Mouse (Mus musculus): ENCODE results near the gene Ift81. TPM values are rescaled to one million over a fixed set of nuclear protein-coding genes. Genes with fewer than 3 reads are reported as not detected.

The Ift81 gene
- 54.5 and 58.0 TPM in 2 replicates for polyA plus RNA-seq (2015; fragmentation: Nextera tagmentation; extraction: Ambion mirVana)

- H3K27me3 ChIP-seq (replicated peaks; ENCODE audit: control insufficient read depth, insufficient read depth, low read length): no peaks in the 10 kb centered on the region
- peak within 1 kb of the TSS; percentile 95 for H3K9ac ChIP-seq (ENCODE audit: low read depth, low read length)
- H3K4me2 ChIP-seq (ENCODE audit: low read length): peak within 1 kb of the TSS; percentile 80
- no peaks in the 10 kb centered on the region for H3K9me3 ChIP-seq (ENCODE audit: control insufficient read depth, low read length)
- peak within 1 kb of the TSS; percentile 93 for H3K27ac ChIP-seq (ENCODE audit: low read depth, low read length)
- peaks cover 8% of the 10 kb centered on the region for H3K36me3 ChIP-seq (ENCODE audit: control insufficient read depth, insufficient read depth, low read length)
- peaks cover 10% of the 10 kb centered on the region for H3K4me1 ChIP-seq (ENCODE audit: control insufficient read depth, insufficient read depth, low read depth, low read length)
- WGBS: 2% methylated on average over 66 of the region's 67 CpGs
- peak; percentile 94 for ATAC-seq
- peak within 1 kb of the TSS; percentile 82 for H3K4me3 ChIP-seq (ENCODE audit: low read length)
Measured at GRCm38 (mm10) chr5:122613908-122614732, at the start of gene Ift81. TSS of gene Ift81 (minus strand) at chr5:122614518.

- no peaks in the 10 kb centered on the region for H3K36me3 ChIP-seq (ENCODE audit: control insufficient read depth, insufficient read depth, low read length)
- no peaks in the 10 kb centered on the region for H3K9me3 ChIP-seq (ENCODE audit: control insufficient read depth, low read length)
- H3K27me3 ChIP-seq (replicated peaks; ENCODE audit: control insufficient read depth, insufficient read depth, low read length): no peaks in the 10 kb centered on the region
- 98% methylated on average over 6 of the region's 6 CpGs for WGBS
- H3K27ac ChIP-seq (ENCODE audit: low read depth, low read length): no peak overlapping the region
- no peaks in the 10 kb centered on the region for H3K4me1 ChIP-seq (ENCODE audit: control insufficient read depth, insufficient read depth, low read depth, low read length)
- no peak overlapping the region for H3K4me2 ChIP-seq (ENCODE audit: low read length)
- no peak overlapping the region for H3K4me3 ChIP-seq (ENCODE audit: low read length)
- H3K9ac ChIP-seq (ENCODE audit: low read depth, low read length): no peak overlapping the region
- ATAC-seq: no peak
Measured at GRCm38 (mm10) chr5:122662501-122662900, 48.2 kb upstream of the Ift81 start.

GRCm38 (mm10) chr5:122656808-122657207 is 42.5 kb upstream of the Ift81 start:
- H3K4me3 ChIP-seq (ENCODE audit: low read length): no peak overlapping the region
- 92% methylated on average over 12 of the region's 12 CpGs for WGBS
- ATAC-seq: no peak
- no peaks in the 10 kb centered on the region for H3K9me3 ChIP-seq (ENCODE audit: control insufficient read depth, low read length)
- H3K4me2 ChIP-seq (ENCODE audit: low read length): no peak overlapping the region
- H3K36me3 ChIP-seq (ENCODE audit: control insufficient read depth, insufficient read depth, low read length): no peaks in the 10 kb centered on the region
- H3K4me1 ChIP-seq (ENCODE audit: control insufficient read depth, insufficient read depth, low read depth, low read length): peaks cover 17% of the 10 kb centered on the region
- H3K27me3 ChIP-seq (replicated peaks; ENCODE audit: control insufficient read depth, insufficient read depth, low read length): no peaks in the 10 kb centered on the region
- H3K9ac ChIP-seq (ENCODE audit: low read depth, low read length): no peak overlapping the region
- no peak overlapping the region for H3K27ac ChIP-seq (ENCODE audit: low read depth, low read length)

- Histone ChIP-seq H3K27me3 (replicated peaks; ENCODE audit: control insufficient read depth, insufficient read depth, low read length) (no peaks in the 10 kb centered on the region), H3K4me1 (ENCODE audit: control insufficient read depth, insufficient read depth, low read depth, low read length) (peaks cover 17% of the 10 kb centered on the region), H3K27ac (ENCODE audit: low read depth, low read length) (peak overlapping the region; percentile 77), H3K9ac (ENCODE audit: low read depth, low read length) (no peak overlapping the region), H3K4me2 (ENCODE audit: low read length) (no peak overlapping the region), H3K36me3 (ENCODE audit: control insufficient read depth, insufficient read depth, low read length) (no peaks in the 10 kb centered on the region), H3K4me3 (ENCODE audit: low read length) (no peak overlapping the region), H3K9me3 (ENCODE audit: control insufficient read depth, low read length) (no peaks in the 10 kb centered on the region)
- ATAC-seq: no peak
- 35% methylated on average over 5 of the region's 5 CpGs for WGBS
Measured at GRCm38 (mm10) chr5:122654268-122654573, 39.9 kb upstream of the Ift81 start.

- Histone ChIP-seq H3K27ac (ENCODE audit: low read depth, low read length) (peak overlapping the region; percentile 77), H3K4me3 (ENCODE audit: low read length) (no peak overlapping the region), H3K4me1 (ENCODE audit: control insufficient read depth, insufficient read depth, low read depth, low read length) (peaks cover 17% of the 10 kb centered on the region), H3K36me3 (ENCODE audit: control insufficient read depth, insufficient read depth, low read length) (no peaks in the 10 kb centered on the region), H3K27me3 (replicated peaks; ENCODE audit: control insufficient read depth, insufficient read depth, low read length) (no peaks in the 10 kb centered on the region), H3K9me3 (ENCODE audit: control insufficient read depth, low read length) (no peaks in the 10 kb centered on the region), H3K9ac (ENCODE audit: low read depth, low read length) (peak overlapping the region; percentile 28; the same call in 1 of the 2 replicates), H3K4me2 (ENCODE audit: low read length) (peak overlapping the region; percentile 24)
- ATAC-seq: peak; percentile 66
- 13% methylated on average over 15 of the region's 15 CpGs for WGBS
Measured at GRCm38 (mm10) chr5:122653446-122654267, 39.3 kb upstream of the Ift81 start.

- WGBS: 26% methylated on average over 10 of the region's 10 CpGs
- Histone ChIP-seq H3K36me3 (ENCODE audit: control insufficient read depth, insufficient read depth, low read length) (no peaks in the 10 kb centered on the region), H3K27ac (ENCODE audit: low read depth, low read length) (peak overlapping the region; percentile 77), H3K4me3 (ENCODE audit: low read length) (no peak overlapping the region), H3K4me2 (ENCODE audit: low read length) (no peak overlapping the region; the same call in 1 of the 2 replicates), H3K4me1 (ENCODE audit: control insufficient read depth, insufficient read depth, low read depth, low read length) (peaks cover 17% of the 10 kb centered on the region), H3K9me3 (ENCODE audit: control insufficient read depth, low read length) (no peaks in the 10 kb centered on the region), H3K27me3 (replicated peaks; ENCODE audit: control insufficient read depth, insufficient read depth, low read length) (no peaks in the 10 kb centered on the region), H3K9ac (ENCODE audit: low read depth, low read length) (no peak overlapping the region)
- ATAC-seq: no peak
Measured at GRCm38 (mm10) chr5:122653112-122653445, 38.8 kb upstream of the Ift81 start.

- 74% methylated on average over 7 of the region's 7 CpGs for WGBS
- Histone ChIP-seq H3K9ac (ENCODE audit: low read depth, low read length) (no peak overlapping the region), H3K9me3 (ENCODE audit: control insufficient read depth, low read length) (no peaks in the 10 kb centered on the region), H3K4me1 (ENCODE audit: control insufficient read depth, insufficient read depth, low read depth, low read length) (peaks cover 17% of the 10 kb centered on the region), H3K27me3 (replicated peaks; ENCODE audit: control insufficient read depth, insufficient read depth, low read length) (no peaks in the 10 kb centered on the region), H3K36me3 (ENCODE audit: control insufficient read depth, insufficient read depth, low read length) (no peaks in the 10 kb centered on the region), H3K27ac (ENCODE audit: low read depth, low read length) (no peak overlapping the region), H3K4me3 (ENCODE audit: low read length) (no peak overlapping the region), H3K4me2 (ENCODE audit: low read length) (no peak overlapping the region)
- ATAC-seq: 0 out of 2 replicates have a peak, but pooled peaks have one; percentile 25
Measured at GRCm38 (mm10) chr5:122652506-122652905, 38.2 kb upstream of the Ift81 start.

GRCm38 (mm10) chr5:122650100-122650499 is 35.8 kb upstream of the Ift81 start:
- H3K4me2 ChIP-seq (ENCODE audit: low read length): no peak overlapping the region
- H3K36me3 ChIP-seq (ENCODE audit: control insufficient read depth, insufficient read depth, low read length): no peaks in the 10 kb centered on the region
- ATAC-seq: no peak
- H3K27ac ChIP-seq (ENCODE audit: low read depth, low read length): no peak overlapping the region
- H3K4me3 ChIP-seq (ENCODE audit: low read length): no peak overlapping the region
- no peak overlapping the region for H3K9ac ChIP-seq (ENCODE audit: low read depth, low read length)
- no peaks in the 10 kb centered on the region for H3K9me3 ChIP-seq (ENCODE audit: control insufficient read depth, low read length)
- 94% methylated on average over 8 of the region's 8 CpGs for WGBS
- H3K4me1 ChIP-seq (ENCODE audit: control insufficient read depth, insufficient read depth, low read depth, low read length): peaks cover 17% of the 10 kb centered on the region
- no peaks in the 10 kb centered on the region for H3K27me3 ChIP-seq (replicated peaks; ENCODE audit: control insufficient read depth, insufficient read depth, low read length)

GRCm38 (mm10) chr5:122649264-122649663 is 34.9 kb upstream of the Ift81 start:
- Histone ChIP-seq H3K27me3 (replicated peaks; ENCODE audit: control insufficient read depth, insufficient read depth, low read length) (no peaks in the 10 kb centered on the region), H3K4me1 (ENCODE audit: control insufficient read depth, insufficient read depth, low read depth, low read length) (peaks cover 14% of the 10 kb centered on the region), H3K4me3 (ENCODE audit: low read length) (no peak overlapping the region), H3K27ac (ENCODE audit: low read depth, low read length) (no peak overlapping the region), H3K9me3 (ENCODE audit: control insufficient read depth, low read length) (no peaks in the 10 kb centered on the region), H3K9ac (ENCODE audit: low read depth, low read length) (no peak overlapping the region), H3K36me3 (ENCODE audit: control insufficient read depth, insufficient read depth, low read length) (no peaks in the 10 kb centered on the region), H3K4me2 (ENCODE audit: low read length) (no peak overlapping the region)
- no peak for ATAC-seq
- WGBS: 75% methylated on average over 8 of the region's 8 CpGs
